Mouse (Mus musculus) hindbrain, embryonic 15.5 days (tissue): ENCODE data around the gene Dag1. TPM values are rescaled to one million over a fixed set of nuclear protein-coding genes. Genes with fewer than 3 reads are reported as not detected.
"Not testable (repeated sequence)": the region's sequence is repeated elsewhere in the genome, so short reads cannot be mapped to it uniquely, and the experiment has no call there.

Experiments
- ATAC-seq: fragments of 200-750 bp; cut with Nextera tagmentation; 2 replicates; pipeline ENCODE4 v1.8.0; 2017; ENCODE audit warnings: low read depth, moderate number of reproducible peaks, moderate TSS enrichment; ENCODE audit not compliant: low FRiP score
- H3K27ac ChIP-seq: fragments of 300-500 bp; sonication (generic); replicated peaks from 2 replicates; pipeline ENCODE4 v1.5.1; 2015; ENCODE audit warnings: mild to moderate bottlenecking, inconsistent platforms
- H3K27me3 ChIP-seq: fragments of 300-500 bp; sonication (generic); 2 replicates; pipeline ENCODE4 v1.6.1; 2015; ENCODE audit warnings: control low read depth, inconsistent platforms
- H3K36me3 ChIP-seq: fragments of 300-500 bp; sonication (generic); 2 replicates; pipeline ENCODE4 v1.6.1; 2015; ENCODE audit warnings: control low read depth, inconsistent platforms
- H3K4me1 ChIP-seq: fragments of 300-500 bp; sonication (generic); replicated peaks from 2 replicates; pipeline ENCODE4 v1.6.1; 2015; ENCODE audit warnings: control low read depth, inconsistent platforms
- H3K4me2 ChIP-seq: fragments of 300-500 bp; sonication (generic); 2 replicates; pipeline ENCODE4 v1.6.1; 2015; ENCODE audit warnings: moderate library complexity, mild to moderate bottlenecking, inconsistent platforms
- H3K4me3 ChIP-seq: fragments of 300-500 bp; sonication (generic); 2 replicates; pipeline ENCODE4 v1.5.1; 2015; ENCODE audit warnings: mild to moderate bottlenecking, inconsistent platforms
- H3K9ac ChIP-seq: fragments of 300-500 bp; sonication (generic); 2 replicates; pipeline ENCODE4 v1.6.1; 2015; ENCODE audit warnings: inconsistent platforms
- H3K9me3 ChIP-seq: fragments of 300-500 bp; sonication (generic); 2 replicates; pipeline ENCODE4 v1.6.1; 2016; ENCODE audit warnings: control low read depth, inconsistent platforms
- WGBS: fragments of 180-500 bp; shearing (Covaris S2); methylation state at CpG from one replicate; pipeline ENCODE4 v1.1.7; 2015; 5-methylcytosine and 5-hydroxymethylcytosine counted together
- polyA plus RNA-seq: library from polyadenylated mRNA; unstranded; fragments of >200 nt; fragmentation: Nextera tagmentation; extraction: Ambion mirVana; gene quantifications from 2 replicates; pipeline ENCODE4 v1.2.1, GENCODE M21; 2015

Gene Dag1
- polyA plus RNA-seq, 1 experiment from 2014 or later, result 86.0 TPM

DNA sequence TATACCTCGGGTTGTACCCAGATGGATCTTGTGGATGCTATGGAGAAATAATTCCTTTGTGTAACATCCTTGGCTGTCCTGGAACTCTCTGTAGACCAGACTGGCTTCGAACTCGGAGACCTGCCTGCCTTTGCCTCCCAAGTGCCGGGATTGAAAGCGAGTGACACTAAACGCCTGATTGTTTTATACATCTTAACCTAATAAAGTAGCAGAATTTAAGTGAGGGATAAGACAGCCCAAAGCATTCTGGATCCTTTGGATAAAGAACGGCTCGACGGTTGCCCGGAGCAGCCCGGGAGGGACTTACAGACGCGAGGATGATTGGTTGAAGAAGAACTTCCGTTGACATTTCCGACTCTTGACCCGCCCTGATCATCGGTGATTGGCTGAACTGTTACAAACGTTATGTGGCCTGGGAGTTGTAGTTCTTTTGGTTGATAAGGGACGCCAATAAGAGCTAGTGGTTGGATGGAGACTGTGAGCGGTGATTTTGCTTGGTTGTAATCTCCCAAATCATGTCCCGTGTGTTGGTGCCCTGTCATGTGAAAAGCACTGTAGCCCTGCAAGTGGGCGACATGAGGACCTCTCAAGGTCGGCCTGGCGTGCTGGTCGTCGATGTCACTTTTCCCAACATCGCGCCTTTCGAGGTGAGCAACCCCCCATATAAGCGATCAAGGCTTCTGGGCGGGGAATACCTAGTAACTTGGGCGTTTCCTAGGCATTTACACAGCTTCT lies 26.4 kb upstream of the Dag1 start, which contains the start of gene Nicn1:
TSS of gene Nicn1 (plus strand) at position 414 of the 735 bp plus-strand sequence.
- H3K27me3 ChIP-seq, result no peaks in the 10 kb centered on the region
- peak within 1 kb of the TSS; percentile 69 for H3K9ac ChIP-seq
- peaks cover 15% of the 10 kb centered on the region; the same call in 1 of the 2 replicates for H3K36me3 ChIP-seq
- H3K9me3 ChIP-seq, result no peaks in the 10 kb centered on the region
- peak within 1 kb of the TSS; percentile 93 for H3K27ac ChIP-seq
- peak within 1 kb of the TSS; percentile 76 for H3K4me2 ChIP-seq
- under 1% methylated on average over 32 of the region's 32 CpGs for WGBS
- H3K4me1 ChIP-seq, result peaks cover 14% of the 10 kb centered on the region
- H3K4me3 ChIP-seq, result peak within 1 kb of the TSS; percentile 64
- ATAC-seq, result peak; percentile 97

DNA sequence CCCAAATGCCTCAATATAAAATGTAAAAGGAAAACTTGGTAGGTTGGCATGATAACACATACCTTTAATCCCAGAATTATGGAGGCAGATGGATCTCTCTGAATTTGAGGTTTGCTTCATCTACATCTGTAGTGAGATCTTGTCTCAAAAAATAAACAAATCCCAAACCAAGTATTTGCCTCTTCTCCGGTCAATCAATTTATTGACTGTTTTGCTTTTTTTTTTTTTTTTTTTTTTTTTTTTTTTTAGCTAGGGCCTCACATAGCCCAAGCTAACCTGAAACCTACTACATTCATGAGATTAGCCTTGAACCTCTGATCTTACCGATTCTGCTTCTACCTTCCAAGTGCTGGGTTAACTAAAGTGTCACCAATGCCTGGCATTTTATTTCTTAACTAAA lies 25.6 kb upstream of the Dag1 start:
- WGBS, result 67% methylated on average over 2 of the region's 2 CpGs
- Histone ChIP-seq H3K9me3 (no peaks in the 10 kb centered on the region), H3K36me3 (peaks cover 7% of the 10 kb centered on the region; the same call in 1 of the 2 replicates), H3K27me3 (no peaks in the 10 kb centered on the region), H3K4me2 (peak overlapping the region; percentile 76), H3K27ac (peak overlapping the region; percentile 93), H3K9ac (peak overlapping the region; percentile 69; the same call in 1 of the 2 replicates), H3K4me1 (peaks cover 14% of the 10 kb centered on the region), H3K4me3 (peak overlapping the region; percentile 64)
- ATAC-seq, result no peak

DNA sequence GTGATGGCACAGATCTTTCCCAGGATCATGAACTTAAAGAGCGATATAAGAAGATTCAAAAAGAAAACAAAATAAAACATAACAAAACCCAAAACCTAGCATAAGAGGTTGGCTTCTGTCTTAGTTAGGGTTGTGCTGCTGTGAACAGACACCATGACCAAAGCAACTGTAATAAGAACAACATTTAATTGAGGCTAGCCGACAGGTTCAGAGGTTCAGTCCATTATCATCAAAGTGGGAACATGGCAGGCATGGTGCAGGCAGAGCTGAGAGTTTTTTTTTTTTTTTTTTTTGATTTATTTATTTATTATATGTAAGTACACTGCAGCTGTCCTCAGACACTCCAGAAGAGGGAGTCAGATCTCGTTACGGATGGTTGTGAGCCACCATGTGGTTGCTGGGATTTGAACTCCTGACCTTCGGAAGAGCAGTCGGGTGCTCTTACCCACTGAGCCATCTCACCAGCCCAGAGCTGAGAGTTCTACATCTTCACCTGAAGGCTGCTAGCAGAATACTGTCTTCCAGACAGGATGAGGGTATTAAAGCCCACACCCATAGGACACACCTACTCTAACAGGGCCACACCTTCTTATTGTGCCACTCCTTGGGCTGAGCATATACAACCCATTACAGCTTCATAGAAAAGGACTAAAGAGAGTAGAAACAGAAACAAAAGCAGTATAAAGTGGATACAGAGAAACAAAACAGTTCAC lies 23.9 kb upstream of the Dag1 start:
- H3K4me1 ChIP-seq, result peaks cover 14% of the 10 kb centered on the region
- not testable (repeated sequence) for H3K36me3 ChIP-seq, H3K9me3 ChIP-seq, H3K9ac ChIP-seq, ATAC-seq, H3K27me3 ChIP-seq, H3K4me3 ChIP-seq, H3K27ac ChIP-seq, H3K4me2 ChIP-seq
- WGBS, result 79% methylated on average over 6 of the region's 6 CpGs

DNA sequence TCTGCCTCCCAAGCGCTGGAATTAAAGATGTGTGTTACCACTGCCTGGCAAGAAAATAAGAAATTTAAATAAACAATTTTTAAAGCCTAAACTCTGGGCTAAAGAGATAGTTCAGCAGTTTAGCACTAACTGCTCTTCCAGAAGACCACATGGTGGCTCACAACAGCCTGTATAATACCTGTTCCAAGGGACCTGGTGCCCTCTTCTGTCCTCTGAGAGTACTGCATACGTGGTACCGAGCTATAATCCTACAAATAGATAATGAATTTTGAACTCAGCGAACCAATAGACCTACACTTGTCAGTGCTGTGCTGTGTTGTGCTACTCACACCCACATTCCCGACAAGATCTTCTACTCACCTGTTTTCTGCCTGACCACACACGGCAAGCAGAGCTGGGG lies 20.7 kb upstream of the Dag1 start:
- Histone ChIP-seq H3K9me3 (no peaks in the 10 kb centered on the region), H3K4me1 (no peaks in the 10 kb centered on the region), H3K4me2 (no peak overlapping the region), H3K36me3 (no peaks in the 10 kb centered on the region), H3K9ac (no peak overlapping the region), H3K27ac (no peak overlapping the region), H3K4me3 (no peak overlapping the region), H3K27me3 (no peaks in the 10 kb centered on the region)
- peak; percentile 81; the same call in 1 of the 2 replicates for ATAC-seq
- WGBS, result 11% methylated on average over 6 of the region's 6 CpGs

DNA sequence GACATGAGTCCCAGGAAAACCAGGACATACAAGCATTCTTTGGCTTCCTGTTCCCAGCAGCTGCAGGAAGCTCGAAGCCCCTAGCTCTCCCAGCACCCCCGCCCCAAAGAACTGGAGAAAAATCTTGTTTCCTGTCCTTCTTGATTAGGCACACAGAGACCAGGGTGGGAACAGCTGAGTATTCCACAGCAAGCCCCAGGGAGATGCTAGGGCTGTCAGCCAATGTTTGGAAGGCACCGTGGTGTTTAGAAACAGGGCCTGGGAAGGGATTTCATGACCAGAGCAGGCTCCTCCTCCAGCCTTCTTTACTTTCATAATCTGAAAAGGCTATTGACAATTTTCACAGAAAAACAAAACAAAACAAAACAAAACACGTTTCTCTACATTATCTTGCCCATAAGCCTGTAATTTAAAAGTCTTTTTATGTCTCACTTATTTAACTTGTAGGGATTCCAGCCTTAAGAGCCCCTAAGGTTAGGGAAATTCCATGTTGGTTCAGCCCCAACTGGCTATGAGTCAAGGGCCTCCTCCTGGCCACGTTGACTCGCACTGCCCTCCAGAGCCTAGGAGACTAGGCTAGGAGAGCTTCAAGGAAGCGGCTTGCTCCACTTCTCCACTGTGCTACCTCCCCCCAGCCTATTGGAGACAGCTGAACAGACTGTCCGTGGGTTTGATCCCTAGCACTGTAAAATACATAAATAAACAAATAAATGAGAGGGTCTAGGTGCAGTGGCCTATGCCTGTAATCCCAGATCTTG lies 16.5 kb upstream of the Dag1 start:
- H3K4me3 ChIP-seq, result no peak overlapping the region
- H3K27me3 ChIP-seq, result no peaks in the 10 kb centered on the region
- 40% methylated on average over 8 of the region's 8 CpGs for WGBS
- H3K4me1 ChIP-seq, result no peaks in the 10 kb centered on the region
- H3K27ac ChIP-seq, result no peak overlapping the region
- no peaks in the 10 kb centered on the region for H3K36me3 ChIP-seq
- H3K4me2 ChIP-seq, result no peak overlapping the region
- H3K9me3 ChIP-seq, result no peaks in the 10 kb centered on the region
- peak; percentile 65; the same call in 1 of the 2 replicates for ATAC-seq
- no peak overlapping the region for H3K9ac ChIP-seq

DNA sequence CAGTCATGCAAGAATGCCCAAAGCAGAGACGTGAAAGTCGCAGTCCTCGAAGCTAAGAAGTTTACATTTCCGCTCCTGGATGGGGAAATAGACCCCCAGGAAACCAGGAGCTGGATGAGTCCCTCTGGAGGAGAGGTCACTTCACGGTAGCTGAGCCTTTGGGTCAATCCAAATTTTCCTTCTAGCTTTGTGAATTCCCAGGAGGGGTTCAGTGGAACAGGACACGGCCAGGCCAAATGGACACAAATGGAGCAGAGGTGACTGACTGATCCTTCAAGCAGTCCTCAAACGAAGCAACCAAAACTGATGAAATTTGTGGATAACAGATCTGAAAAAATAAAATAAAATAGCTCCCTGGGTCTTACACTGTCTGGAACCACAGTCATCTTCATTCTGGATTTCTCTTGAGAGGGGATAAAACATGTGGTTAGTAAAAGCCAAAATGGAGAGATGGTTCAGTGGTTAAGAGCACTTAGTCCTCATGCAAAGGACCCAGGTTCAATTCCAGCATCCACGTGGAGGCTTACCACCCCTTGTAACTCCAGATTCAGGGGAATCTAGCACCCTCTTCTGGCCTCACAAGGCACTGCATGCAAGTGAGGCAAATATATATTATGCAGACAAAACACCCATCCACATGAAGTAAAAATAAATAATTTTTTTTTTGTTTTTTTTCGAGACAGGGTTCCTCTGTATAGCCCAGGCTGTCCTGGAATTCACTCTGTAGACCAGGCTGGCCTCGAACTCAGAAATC lies 15.1 kb upstream of the Dag1 start:
- Histone ChIP-seq H3K9me3 (no peaks in the 10 kb centered on the region), H3K27me3 (no peaks in the 10 kb centered on the region), H3K27ac (no peak overlapping the region), H3K36me3 (no peaks in the 10 kb centered on the region), H3K4me2 (no peak overlapping the region), H3K9ac (no peak overlapping the region), H3K4me3 (no peak overlapping the region), H3K4me1 (no peaks in the 10 kb centered on the region)
- no peak for ATAC-seq
- 67% methylated on average over 10 of the region's 10 CpGs for WGBS

DNA sequence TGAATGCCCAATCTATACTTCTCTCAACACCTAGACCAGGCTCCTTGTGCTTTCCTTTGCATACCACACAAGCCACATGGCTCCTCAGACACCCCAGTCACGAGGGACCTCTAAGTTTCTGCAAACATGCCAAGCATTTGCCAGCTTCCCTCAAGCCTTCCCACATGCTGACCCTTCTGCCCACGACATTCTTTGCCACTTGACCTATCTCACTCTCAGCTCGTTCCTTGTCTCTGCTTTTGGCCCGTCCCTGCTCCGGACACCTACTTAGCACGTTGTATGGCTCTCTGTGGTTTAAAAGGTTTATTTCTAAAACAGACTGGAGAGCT lies 11.5 kb upstream of the Dag1 start:
- Histone ChIP-seq H3K27ac (no peak overlapping the region), H3K4me1 (no peaks in the 10 kb centered on the region), H3K4me2 (no peak overlapping the region), H3K9me3 (no peaks in the 10 kb centered on the region), H3K9ac (no peak overlapping the region), H3K36me3 (no peaks in the 10 kb centered on the region), H3K27me3 (no peaks in the 10 kb centered on the region), H3K4me3 (no peak overlapping the region)
- WGBS, result 65% methylated on average over 6 of the region's 6 CpGs
- no peak for ATAC-seq

DNA sequence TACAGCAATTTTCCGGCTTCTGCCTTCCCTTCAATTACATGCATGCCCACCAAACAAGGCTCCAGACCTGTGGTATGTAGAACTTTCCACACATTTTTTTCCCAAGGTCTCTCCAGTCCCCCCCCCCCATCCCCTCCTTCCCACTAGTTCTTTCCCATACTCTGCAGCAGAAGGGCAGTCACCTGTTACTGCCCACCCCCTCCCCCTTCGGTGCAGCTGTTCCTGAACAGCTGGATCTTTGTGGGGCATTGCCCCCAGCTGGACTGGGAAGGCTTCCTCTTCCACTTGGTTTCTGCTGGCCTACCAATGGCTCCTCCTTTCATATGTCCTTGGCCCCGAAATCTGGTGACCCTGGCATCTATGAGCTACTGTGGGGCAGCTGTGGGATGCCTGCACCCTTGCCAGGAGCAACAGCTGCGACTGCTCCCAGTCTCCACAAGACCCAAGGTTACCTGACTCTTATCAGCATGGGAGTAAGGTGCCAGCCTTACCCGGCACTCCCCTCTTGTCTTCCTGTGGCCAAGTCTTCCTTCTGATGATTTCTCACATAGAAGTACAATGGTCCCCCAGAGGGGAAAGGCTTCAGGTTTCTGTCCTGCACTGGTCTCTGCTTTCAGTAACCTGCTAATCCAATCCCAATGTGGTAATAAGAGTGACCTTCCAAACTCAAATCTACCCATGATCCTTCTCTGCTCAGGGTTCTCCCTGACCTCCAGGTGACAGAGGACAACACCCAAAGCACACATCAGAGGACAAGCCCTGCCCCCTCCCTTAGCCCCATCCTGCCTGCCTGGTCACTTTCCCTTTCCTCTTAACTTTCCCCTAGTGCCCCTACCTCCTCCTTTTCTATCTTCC lies 10.9 kb upstream of the Dag1 start:
- Histone ChIP-seq H3K4me1 (no peaks in the 10 kb centered on the region), H3K4me2 (no peak overlapping the region), H3K9ac (no peak overlapping the region)

DNA sequence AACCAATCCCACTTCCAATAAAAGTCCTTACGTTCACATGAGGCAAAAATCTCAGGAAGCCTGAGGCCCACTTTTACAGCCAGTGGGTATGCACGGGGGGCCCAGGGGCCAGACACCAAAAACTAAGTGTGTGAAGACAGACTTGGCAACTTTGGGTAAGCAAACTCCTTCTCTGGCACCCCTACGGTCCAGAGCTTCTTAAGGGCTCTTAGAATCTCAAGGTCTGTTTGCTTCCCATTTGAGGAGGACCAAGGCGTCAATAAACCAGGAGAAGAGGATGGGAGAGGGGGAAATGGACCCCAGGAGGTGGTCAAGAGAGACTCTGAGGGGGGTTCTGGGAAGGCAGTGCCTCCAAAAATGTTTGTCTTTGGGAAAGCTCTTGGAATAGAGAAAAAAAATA lies 9.7 kb upstream of the Dag1 start:
- no peak overlapping the region for H3K4me3 ChIP-seq
- no peaks in the 10 kb centered on the region for H3K27me3 ChIP-seq
- H3K27ac ChIP-seq, result no peak overlapping the region
- H3K9ac ChIP-seq, result no peak overlapping the region
- ATAC-seq, result no peak
- H3K9me3 ChIP-seq, result no peaks in the 10 kb centered on the region
- H3K36me3 ChIP-seq, result no peaks in the 10 kb centered on the region
- 72% methylated on average over 4 of the region's 4 CpGs for WGBS
- H3K4me1 ChIP-seq, result no peaks in the 10 kb centered on the region
- no peak overlapping the region for H3K4me2 ChIP-seq

More for the DNA sequence above, 10.9 kb upstream of the Dag1 start:
- Histone ChIP-seq H3K4me3 (no peak overlapping the region), H3K27me3 (no peaks in the 10 kb centered on the region), H3K27ac (no peak overlapping the region), H3K36me3 (no peaks in the 10 kb centered on the region), H3K9me3 (no peaks in the 10 kb centered on the region)
- 82% methylated on average over 5 of the region's 5 CpGs for WGBS
- no peak for ATAC-seq

DNA sequence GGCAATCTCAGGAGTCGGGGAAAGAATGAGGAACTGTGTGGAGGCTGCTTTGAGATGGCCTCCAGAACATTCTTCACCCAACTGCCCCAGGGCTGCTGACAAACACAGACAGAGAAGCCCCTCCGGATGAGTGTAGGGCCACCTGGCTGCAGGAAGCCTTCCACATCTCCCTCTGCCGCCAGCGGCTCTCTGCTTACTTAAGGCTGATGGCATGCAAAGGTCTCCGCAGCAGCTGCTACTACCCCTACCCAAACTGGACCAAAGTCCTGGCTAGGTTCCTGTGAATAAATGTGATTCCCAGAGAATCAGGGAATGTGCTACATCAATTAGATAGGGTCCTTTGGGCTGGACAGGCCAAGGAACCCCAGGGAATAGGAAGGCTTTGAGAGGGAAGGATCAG lies 8.9 kb upstream of the Dag1 start:
- H3K36me3 ChIP-seq, result no peaks in the 10 kb centered on the region
- ATAC-seq, result no peak
- no peaks in the 10 kb centered on the region for H3K4me1 ChIP-seq
- no peak overlapping the region for H3K4me2 ChIP-seq
- no peaks in the 10 kb centered on the region for H3K27me3 ChIP-seq
- 76% methylated on average over 5 of the region's 5 CpGs for WGBS
- H3K9ac ChIP-seq, result no peak overlapping the region
- no peak overlapping the region for H3K4me3 ChIP-seq
- no peak overlapping the region for H3K27ac ChIP-seq
- H3K9me3 ChIP-seq, result no peaks in the 10 kb centered on the region

DNA sequence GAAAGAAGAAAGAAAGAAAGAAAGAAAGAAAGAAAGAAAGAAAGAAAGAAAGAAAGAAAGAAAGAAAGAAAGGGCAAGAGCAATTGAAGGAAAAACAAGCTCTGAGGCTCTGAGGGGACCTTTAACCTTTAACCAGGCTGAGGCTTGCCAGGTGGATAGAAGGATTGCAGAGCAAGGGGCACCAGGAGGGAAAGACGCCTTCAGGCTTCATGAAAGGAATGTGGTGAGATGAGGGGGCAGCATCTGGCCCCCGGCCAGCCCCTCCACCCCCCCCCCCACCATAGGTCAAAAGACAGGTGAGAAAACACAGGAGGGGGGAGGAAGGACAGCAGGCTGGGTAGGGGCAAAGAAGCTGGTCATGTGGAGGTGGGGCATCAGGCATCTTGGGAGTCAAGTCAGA lies 8.2 kb upstream of the Dag1 start:
- WGBS, result 48% methylated on average over 2 of the region's 2 CpGs
- Histone ChIP-seq H3K27ac (no peak overlapping the region), H3K4me2 (no peak overlapping the region), H3K36me3 (no peaks in the 10 kb centered on the region), H3K27me3 (no peaks in the 10 kb centered on the region), H3K4me3 (no peak overlapping the region), H3K9ac (no peak overlapping the region), H3K4me1 (no peaks in the 10 kb centered on the region), H3K9me3 (no peaks in the 10 kb centered on the region)
- no peak for ATAC-seq
